Mouse (Mus musculus) adrenal gland, adult 2 months (tissue): Measurements from ENCODE around the gene Gpr161. TPM values are rescaled to one million over a fixed set of nuclear protein-coding genes. Genes with fewer than 3 reads are reported as not detected.
"Not testable (repeated sequence)": the region's sequence is repeated elsewhere in the genome, so short reads cannot be mapped to it uniquely, and the experiment has no call there.

Source experiments
- DNase-seq: peaks from one replicate; pipeline ENCODE4 v3.0.0; 2021
- polyA plus RNA-seq: library from polyadenylated mRNA; depleted of rRNA; stranded (reverse); fragments of >200 nt; gene quantifications from 2 replicates; pipeline ENCODE4 v1.2.3, GENCODE M21; 2012
- total RNA-seq, 2 experiments: library from RNA; stranded (reverse); gene quantifications; 2 replicates each; pipeline ENCODE4 v1.2.3; 2021

Gpr161 gene
- total and polyA plus RNA-seq, 3 experiments = 0.58 to 1.1 (median 0.75) TPM

- no peak for DNase-seq
Observed at GRCm38 (mm10) chr1:165316361-165316760, 20.8 kb downstream of the Gpr161 start.

- peak; percentile 81 for DNase-seq
Observed at GRCm38 (mm10) chr1:165320141-165320934, 24.7 kb downstream of the Gpr161 start.

GRCm38 (mm10) chr1:165321393-165321861, 25.8 kb downstream of the Gpr161 start:
- peak; percentile 7 for DNase-seq

- no peak for DNase-seq
Observed at GRCm38 (mm10) chr1:165321891-165322290, 26.3 kb downstream of the Gpr161 start.

GRCm38 (mm10) chr1:165322934-165323333, 27.3 kb downstream of the Gpr161 start:
- no peak for DNase-seq

GRCm38 (mm10) chr1:165327370-165327769, 31.8 kb downstream of the Gpr161 start:
- DNase-seq = no peak

- DNase-seq = peak; percentile 48
Observed at GRCm38 (mm10) chr1:165327831-165328230, 32.2 kb downstream of the Gpr161 start.

GRCm38 (mm10) chr1:165328384-165329289, 33.0 kb downstream of the Gpr161 start:
- not testable (repeated sequence) for DNase-seq

GRCm38 (mm10) chr1:165330859-165331258, 35.3 kb downstream of the Gpr161 start:
- DNase-seq = no peak

GRCm38 (mm10) chr1:165332797-165333196, 37.2 kb downstream of the Gpr161 start:
- DNase-seq = no peak

GRCm38 (mm10) chr1:165342126-165342525, 46.5 kb downstream of the Gpr161 start:
- no peak for DNase-seq

GRCm38 (mm10) chr1:165344453-165344852, 48.9 kb downstream of the Gpr161 start:
- DNase-seq = peak; percentile 39

- no peak for DNase-seq
Observed at GRCm38 (mm10) chr1:165348627-165349026, 53.0 kb downstream of the Gpr161 start.

- DNase-seq = no peak
Observed at GRCm38 (mm10) chr1:165356347-165356746, 60.8 kb downstream of the Gpr161 start.

GRCm38 (mm10) chr1:165363271-165363670, 67.7 kb downstream of the Gpr161 start:
- DNase-seq = no peak

- no peak for DNase-seq
Observed at GRCm38 (mm10) chr1:165365057-165365456, 69.5 kb downstream of the Gpr161 start.

GRCm38 (mm10) chr1:165370990-165371389, 75.4 kb downstream of the Gpr161 start:
- DNase-seq = no peak

GRCm38 (mm10) chr1:165373839-165374238, 78.2 kb downstream of the Gpr161 start:
- no peak for DNase-seq
